Mouse (Mus musculus) erythroblast, adult 5-6 weeks (primary cell): ENCODE measurements around the gene Ppp1r1b. TPM values are rescaled to one million over a fixed set of nuclear protein-coding genes. Genes with fewer than 3 reads are reported as not detected.

Experiments
- ATAC-seq: replicated peaks from 2 replicates; pipeline ENCODE4 v1.8.0; 2016; ENCODE audit warnings: moderate number of reproducible peaks, mild to moderate bottlenecking, moderate TSS enrichment, inconsistent platforms; ENCODE audit not compliant: poor library complexity, low FRiP score, severe bottlenecking
- total RNA-seq, 2 experiments: library from RNA; stranded (forward) in 1 of 2; stranded (reverse) in 1 of 2; fragments of 150-400 nt in 1 of 2; fragments of 200-764, 138-1000 nt in 1 of 2; gene quantifications; 2 replicates each; pipeline versions ENCODE4 v1.2.3 to v1.2.4; 2015 to 2017; ENCODE audit warnings: low replicate concordance in 2 of 2

The Ppp1r1b gene
- total RNA-seq, 2 experiments from 2014 or later: not detected

GRCm38 (mm10) chr11:98327136-98328030, 20.8 kb upstream of the Ppp1r1b start:
- ATAC-seq: no peak

DNA sequence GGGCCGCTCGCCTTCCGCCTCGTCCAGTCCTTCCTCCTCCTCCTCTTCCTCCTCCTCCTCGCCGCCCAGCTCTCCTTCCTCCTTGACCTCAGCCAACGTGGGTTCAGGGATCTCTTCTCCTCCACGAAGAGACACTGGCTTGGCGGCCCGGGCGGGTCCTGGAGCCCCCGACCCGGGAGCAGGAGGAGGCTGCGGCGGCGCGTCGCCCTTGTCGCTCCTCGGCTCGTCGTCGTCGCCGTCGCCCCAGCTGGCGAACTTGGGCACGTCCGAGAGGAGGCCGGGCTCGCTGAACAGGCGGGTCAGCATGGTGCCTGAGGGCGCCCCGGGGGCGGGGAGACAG, 20.2 kb upstream of the Ppp1r1b start:
- ATAC-seq: no peak

DNA sequence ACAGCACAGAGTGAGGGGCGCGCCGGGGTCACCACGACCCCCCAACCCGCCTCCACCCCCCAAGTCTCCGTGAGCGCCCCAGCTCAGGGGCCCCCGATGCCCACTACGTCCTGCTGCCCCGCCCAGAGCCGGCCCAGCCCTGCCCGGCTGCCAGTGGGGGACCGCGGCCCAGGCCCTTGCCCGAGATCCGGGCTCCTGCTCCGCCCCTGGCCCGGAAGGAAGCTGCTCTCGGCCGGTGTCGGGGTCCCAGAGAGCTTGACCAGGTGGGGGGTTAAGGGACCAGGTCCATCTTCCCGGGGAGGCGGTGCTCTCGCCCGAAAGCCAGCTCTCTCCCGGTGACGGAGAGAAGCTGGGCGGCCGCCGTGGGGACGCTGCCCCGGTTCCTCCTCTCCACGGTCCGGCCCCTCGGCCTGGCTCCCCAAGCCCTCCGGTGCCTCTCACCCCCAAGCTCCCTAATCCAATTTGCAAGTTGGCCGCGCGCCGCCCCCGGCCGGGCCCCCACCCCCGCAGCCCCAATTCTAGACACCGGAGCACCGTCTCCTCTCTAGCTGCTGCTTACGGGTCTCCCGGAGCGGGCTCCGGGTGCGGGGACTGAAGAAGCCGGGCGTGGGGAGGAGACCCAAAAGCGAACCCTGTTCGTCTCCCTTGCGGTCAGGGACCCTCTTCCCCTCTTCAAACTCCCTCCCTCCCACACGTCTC, 19.7 kb upstream of the Ppp1r1b start:
- ATAC-seq: no peak

DNA sequence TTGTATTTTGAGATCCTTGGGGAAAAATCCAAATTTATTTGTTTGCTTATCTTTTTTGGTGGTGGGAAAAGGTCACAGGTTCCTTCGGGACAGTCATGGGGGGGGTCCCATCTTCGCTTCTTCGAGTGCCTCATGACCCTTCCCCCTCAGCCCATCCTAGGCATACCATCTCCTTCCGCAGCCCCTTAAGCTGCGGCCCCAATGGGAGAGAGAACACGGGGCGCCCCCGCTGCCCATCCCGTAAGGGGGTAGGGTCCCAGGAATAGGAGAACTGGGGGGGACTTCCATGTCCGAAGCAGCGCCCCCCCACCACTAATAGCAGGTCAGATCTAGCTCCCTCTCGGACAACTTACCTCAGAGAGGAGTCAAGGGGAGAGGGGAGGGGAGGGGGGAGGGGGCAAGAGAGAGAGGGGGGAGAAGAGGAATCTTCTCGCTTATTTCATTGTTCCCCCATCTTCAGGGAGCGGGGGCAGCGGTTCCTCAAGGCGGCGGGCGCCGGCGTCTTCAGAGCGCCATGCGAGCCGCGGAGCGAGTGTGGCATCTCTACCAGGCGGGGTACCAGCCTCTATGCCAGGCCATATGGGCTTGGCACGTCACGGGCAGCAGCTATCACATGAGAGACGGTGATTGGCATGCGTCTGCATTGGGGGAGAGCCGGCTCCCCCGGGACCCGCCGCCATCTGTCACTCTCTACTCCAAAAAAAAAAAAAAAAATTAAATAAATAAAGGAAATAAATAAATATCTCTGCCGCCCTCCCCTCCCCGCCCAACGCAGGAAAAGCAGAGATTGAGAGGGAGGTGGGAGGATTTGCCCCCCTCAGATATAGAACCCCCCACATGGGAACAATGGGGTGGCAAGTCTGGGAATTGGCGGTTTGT, 18.9 kb upstream of the Ppp1r1b start, which contains the start of gene Neurod2:
Neurod2 (minus strand) TSS at position 568 of the 879 bp plus-strand sequence.
- ATAC-seq: no peak

DNA sequence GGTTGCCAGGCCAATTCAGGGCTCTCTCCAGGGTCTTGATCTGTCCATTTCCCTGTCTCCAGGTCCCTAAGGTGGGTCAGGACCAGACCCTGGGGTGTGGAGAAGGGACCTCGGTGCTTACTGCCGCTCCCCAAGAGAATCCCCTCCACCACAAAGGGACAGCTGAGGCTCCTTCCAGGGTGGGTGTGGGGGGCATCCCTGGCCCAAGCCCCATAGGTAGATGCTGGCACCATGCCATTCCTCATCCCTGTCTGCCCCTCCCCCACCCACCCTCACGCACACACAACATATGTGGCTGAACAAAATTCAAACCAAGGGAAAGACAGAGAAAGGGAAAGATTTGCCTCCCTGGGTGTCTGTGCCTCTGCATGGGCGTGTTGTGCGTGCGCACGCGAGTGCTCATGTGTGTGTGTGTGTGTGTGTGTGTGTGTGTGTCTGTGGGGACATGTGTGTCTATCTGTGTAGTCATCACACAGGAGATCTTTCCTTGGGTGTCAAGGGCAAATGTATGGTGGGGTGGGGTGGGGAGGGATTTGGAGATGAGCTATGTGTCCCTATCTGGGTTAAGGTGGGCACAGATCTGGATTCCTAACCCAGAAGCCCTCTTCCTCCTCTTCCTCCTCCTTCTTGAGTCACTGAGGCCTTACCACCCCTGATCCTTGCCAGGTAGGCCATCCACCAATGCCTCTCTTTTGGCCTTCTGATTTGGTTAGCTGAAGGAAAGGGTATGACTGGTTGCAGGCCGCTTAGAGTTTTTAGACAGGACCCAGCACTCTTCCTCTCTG, 18.1 kb upstream of the Ppp1r1b start:
- no peak for ATAC-seq

DNA sequence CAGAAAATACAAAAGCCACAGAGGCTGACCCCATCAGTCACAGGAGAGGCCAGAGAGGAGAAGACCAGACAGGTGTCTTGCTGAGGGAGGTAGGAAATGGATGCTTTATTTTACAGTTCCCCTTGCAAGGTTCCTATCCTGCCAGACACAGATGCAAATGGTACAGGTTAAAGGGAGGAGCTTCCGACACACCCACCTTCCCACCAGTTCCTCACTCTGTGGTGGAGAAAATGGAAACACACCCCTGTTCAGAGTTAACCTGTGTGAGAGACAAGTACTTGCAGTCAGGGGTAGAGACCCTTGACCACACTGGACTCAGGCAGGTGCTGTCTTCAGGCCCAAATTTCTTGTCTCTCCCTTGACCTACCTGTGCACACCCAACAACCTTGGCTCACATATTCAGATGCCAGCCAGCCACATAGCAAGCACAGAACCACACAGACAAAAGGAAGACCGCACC, 17.4 kb upstream of the Ppp1r1b start:
- ATAC-seq: no peak

DNA sequence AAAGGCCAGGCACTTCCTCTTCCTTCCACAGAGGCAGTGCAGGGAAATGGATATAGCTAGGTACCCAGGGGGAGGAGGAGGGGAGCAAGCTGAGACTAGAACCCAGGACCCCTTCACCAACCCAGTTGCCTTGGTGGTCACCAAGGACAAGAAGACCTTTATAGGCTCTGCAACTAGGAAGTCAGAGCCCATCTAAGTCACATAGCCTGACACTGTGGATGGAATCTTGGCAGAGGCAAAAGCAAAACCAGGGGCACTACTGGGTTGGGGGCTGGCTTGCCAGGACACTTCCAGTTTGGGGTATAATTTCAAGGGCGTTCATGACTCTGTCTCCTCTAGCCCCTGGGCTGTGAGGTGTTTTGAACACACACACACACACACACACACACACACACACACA, 16.8 kb upstream of the Ppp1r1b start:
- ATAC-seq: no peak

DNA sequence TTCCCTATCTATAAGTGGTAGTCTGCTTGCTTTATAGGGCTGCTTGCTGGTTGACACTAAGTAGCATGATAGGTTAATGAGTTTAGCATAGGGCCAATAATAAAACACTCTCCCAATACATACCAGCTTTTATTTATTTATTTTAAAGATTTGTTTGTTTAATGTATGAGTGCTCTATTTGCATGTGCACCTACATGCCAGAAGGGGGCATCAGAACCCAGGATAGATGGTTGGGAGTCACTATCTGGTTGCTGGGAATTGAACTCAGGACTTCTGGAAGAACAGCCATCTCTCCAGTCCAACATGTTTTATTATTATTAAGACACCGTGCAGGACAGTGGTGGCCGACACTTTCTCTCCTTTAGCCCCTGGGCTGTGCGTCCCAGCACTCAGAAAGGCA, 16.0 kb upstream of the Ppp1r1b start:
- no peak for ATAC-seq

GRCm38 (mm10) chr11:98332841-98333240, 15.4 kb upstream of the Ppp1r1b start:
- ATAC-seq: no peak

DNA sequence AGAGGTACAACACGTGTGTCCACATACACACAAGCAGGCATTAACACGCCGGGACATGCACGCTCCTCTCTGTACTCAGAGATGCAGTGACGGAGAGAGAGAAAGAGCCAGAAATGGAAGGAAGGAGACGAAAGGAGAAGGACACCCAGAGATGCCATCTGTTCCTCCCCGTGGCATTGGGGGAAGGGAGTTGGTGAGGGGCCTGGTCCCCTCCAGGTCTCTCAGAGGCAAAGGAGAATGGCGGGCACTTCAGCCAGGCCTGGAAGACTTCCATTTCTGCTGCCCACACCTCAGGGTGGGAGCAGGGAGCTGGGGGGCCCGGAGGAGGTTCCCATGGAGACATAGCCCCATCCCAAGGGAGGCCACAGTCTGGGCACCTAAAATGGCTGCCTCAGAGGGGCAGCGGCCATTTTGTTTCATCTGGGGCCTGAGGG, 14.9 kb upstream of the Ppp1r1b start:
- ATAC-seq: no peak

GRCm38 (mm10) chr11:98333981-98334741, 14.0 kb upstream of the Ppp1r1b start:
- ATAC-seq: no peak

DNA sequence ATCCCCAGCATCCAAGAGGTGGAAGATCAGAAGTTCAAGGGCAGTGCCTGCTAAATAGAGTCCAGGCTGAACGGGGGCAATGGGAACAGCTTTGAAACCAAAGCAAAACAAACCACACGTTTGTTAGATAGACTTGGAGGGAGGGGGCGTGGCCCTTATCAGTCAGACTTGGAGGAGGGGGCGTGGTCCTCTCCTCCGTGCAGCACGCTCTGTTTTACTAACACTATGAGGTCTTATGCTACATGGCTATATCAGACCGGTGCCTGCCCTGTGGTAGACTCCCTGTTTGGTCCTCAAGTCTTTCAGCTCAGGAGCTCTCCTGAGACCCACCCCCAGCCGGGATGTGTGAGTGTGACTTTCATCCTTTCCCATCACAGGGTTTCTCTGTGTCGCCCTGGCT, 13.0 kb upstream of the Ppp1r1b start:
- no peak for ATAC-seq

DNA sequence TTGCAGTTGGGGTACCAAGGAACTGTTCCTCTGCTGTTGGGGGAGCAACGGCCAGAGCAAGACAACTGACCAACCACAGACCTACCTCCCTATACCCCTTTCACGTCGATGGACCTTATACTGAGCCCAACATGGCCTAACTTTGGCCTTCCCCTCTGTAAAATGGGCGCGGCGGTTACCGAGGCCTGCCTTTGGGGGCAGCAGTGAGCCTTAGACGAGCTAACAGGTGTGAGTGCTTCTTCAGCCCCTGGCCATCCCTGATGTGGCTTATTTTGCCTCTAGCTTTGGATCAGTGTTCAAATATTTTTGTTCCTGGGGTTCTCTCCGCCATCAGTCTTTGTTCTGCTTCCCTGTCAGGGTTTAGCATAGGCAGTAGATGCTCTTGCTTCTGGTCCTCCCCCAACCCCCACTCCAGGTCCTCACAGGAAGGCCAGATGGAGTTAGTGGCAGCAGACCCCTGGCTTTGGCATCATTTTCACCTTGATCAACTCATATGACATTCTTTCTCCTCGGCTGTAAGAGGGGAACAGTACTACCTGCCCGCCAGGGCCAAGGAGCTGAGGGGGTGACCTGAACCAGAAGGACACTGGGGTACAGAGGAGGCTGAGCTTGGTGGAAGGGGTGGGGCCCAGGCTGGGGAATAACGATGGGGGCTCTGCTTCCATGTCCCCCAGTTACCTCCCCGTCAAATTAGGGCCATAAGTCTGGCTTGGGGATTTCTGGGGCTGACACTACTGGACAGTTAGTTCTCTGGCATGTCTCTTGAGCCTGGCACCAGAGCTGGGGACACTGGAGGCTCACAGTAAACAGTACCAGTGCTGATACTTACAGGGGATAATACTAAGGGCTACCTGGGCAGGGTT, 11.7 kb upstream of the Ppp1r1b start:
- peak; percentile 54; the same call in 1 of the 2 replicates for ATAC-seq

- no peak for ATAC-seq
These were observed 9.7 kb upstream of the Ppp1r1b start for GRCm38 (mm10) chr11:98338507-98338961.

GRCm38 (mm10) chr11:98339071-98339501, 9.1 kb upstream of the Ppp1r1b start:
- ATAC-seq: no peak

GRCm38 (mm10) chr11:98339679-98340287, 8.4 kb upstream of the Ppp1r1b start:
- ATAC-seq: no peak

DNA sequence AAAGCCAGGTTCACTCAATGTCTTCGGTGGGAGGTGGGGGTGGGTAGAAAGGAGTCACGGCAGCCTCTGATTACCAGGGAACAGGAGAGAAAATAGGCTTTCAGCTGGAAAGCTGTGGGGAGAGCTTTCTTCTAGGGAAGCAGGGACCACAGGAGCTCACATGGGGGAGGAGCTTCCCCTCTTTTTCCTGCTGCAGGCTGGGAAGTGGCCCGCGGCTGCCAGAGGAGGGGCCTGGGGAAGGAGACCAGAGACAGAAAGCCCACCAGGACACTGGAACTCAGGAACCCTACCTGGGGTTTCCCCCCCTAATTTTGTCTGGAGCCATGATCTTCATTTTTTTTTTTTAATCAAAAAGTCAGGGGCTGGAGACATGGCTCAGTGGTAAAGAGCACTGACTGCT, 7.6 kb upstream of the Ppp1r1b start:
- no peak for ATAC-seq
